Mouse (Mus musculus) C2C12 (cell line): Measurements from ENCODE around the gene Folr2.

ENCODE experiments used
- CEBPB ChIP-seq: IDR thresholded peaks from one replicate; pipeline ENCODE4 v1.6.1; 2011; ENCODE audit warnings: low read depth, mild to moderate bottlenecking, control low read depth, moderate library complexity
- CTCF ChIP-seq: IDR thresholded peaks from one replicate; pipeline ENCODE4 v1.5.1; 2011; ENCODE audit not compliant: control insufficient read depth, insufficient read depth, insufficient read length
- FOSL1 ChIP-seq: IDR thresholded peaks from one replicate; pipeline ENCODE4 v1.8.0; 2011; ENCODE audit warnings: mild to moderate bottlenecking, low read length; ENCODE audit not compliant: poor library complexity, insufficient read depth, severe bottlenecking
- MAX ChIP-seq: IDR thresholded peaks from one replicate; pipeline ENCODE4 v1.6.1; 2011; ENCODE audit warnings: mild to moderate bottlenecking, control low read depth
- MYOD1 ChIP-seq: IDR thresholded peaks from one replicate; pipeline ENCODE4 v1.6.1; 2011; ENCODE audit warnings: low read depth; ENCODE audit not compliant: control insufficient read depth, insufficient read length
- MYOG ChIP-seq: IDR thresholded peaks from one replicate; pipeline ENCODE4 v1.6.1; 2011; ENCODE audit not compliant: control insufficient read depth, insufficient read length; ENCODE audit errors: extremely low read depth
- USF1 ChIP-seq: IDR thresholded peaks from one replicate; pipeline ENCODE4 v1.6.1; 2011; ENCODE audit warnings: low read depth, mild to moderate bottlenecking, control low read depth, moderate library complexity

DNA sequence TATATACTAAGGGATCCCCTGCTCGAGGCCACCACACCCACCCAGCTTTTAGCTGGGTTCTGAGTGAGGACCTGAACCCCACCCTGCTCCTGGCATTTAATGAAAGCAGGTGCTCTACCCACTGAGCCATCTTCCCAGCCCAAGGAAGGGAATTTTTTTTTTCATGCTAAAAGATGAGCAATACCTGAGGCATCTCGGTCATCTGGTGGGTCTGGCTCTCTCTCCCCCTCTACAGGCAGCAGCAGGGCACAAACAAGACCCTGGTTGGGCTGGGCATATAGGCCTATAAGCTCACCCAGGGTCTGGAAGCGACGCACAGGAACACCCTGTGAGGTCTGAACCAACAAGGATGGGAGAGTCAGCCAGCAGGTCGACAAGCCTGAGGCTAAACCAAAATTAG, 23.6 kb downstream of the Folr2 start:
- TF ChIP-seq CTCF (no peak), USF1 (no peak), MAX (no peak), MYOD1 (no peak), CEBPB (no peak), FOSL1 (no peak), MYOG (no peak)
